ENCODE assay signal across 20 mouse cellular contexts in genomic region chr1:192559341-192559740, GRCm38 (mm10).
DNase-seq lines count a peak whose midpoint lies in the region; ATAC-seq and TF ChIP-seq lines count a peak whose summit lies in the region.
"Had no signal": no experiment of that assay in that cellular context is flagged by ENCODE, and none has a peak within 500 bp of the region (broad histone marks: within the 10 kb centered on the region; RNA-seq: fewer than 3 reads in every experiment).

No protein-coding gene starts in this region.

- no peak overlapping the region for H3K4me2 ChIP-seq in hindbrain, embryonic 16.5 days (ENCODE audit: low read length)
- H3K4me2 ChIP-seq in kidney, embryonic 15.5 days = no peak overlapping the region
- no peak overlapping the region for H3K4me2 ChIP-seq in liver, embryonic 11.5 days
- H3K4me2 ChIP-seq in liver, postnatal 0 days (ENCODE audit: low read depth, low read length) = no peak overlapping the region
- H3K4me2 ChIP-seq: embryonic facial prominence, embryonic 12.5 days; forebrain, embryonic 15.5 days; heart, embryonic 13.5 days; hindbrain, embryonic 12.5 days had no signal

- H3K27me3 ChIP-seq in hindbrain, embryonic 10.5 days (ENCODE audit: insufficient read depth, poor library complexity, severe bottlenecking) = no peaks in the 10 kb centered on the region
- no peaks in the 10 kb centered on the region for H3K27me3 ChIP-seq in hindbrain, embryonic 16.5 days (replicated peaks; ENCODE audit: control insufficient read depth, insufficient read depth, low read length)
- H3K27me3 ChIP-seq in kidney, embryonic 15.5 days = no peaks in the 10 kb centered on the region
- no peaks in the 10 kb centered on the region for H3K27me3 ChIP-seq in liver, embryonic 11.5 days (replicated peaks; ENCODE audit: control insufficient read depth, insufficient read depth, low read length)
- H3K27me3 ChIP-seq in liver, postnatal 0 days (ENCODE audit: insufficient read depth, low read length) = no peaks in the 10 kb centered on the region
- H3K27me3 ChIP-seq in thymus, adult 2 months (ENCODE audit: control insufficient read depth, insufficient read depth, low read length) = no peaks in the 10 kb centered on the region
- H3K27me3 ChIP-seq: embryonic facial prominence, embryonic 12.5 days; forebrain, embryonic 15.5 days; heart, embryonic 13.5 days; hindbrain, embryonic 12.5 days; Patski had no signal

- H3K4me1 ChIP-seq in hindbrain, embryonic 10.5 days (replicated peaks) = peaks cover 31% of the 10 kb centered on the region
- H3K4me1 ChIP-seq in hindbrain, embryonic 16.5 days (ENCODE audit: control insufficient read depth, insufficient read depth, low read depth, low read length) = no peaks in the 10 kb centered on the region
- H3K4me1 ChIP-seq in kidney, embryonic 15.5 days = no peaks in the 10 kb centered on the region
- H3K4me1 ChIP-seq in liver, embryonic 11.5 days (replicated peaks; ENCODE audit: control insufficient read depth, insufficient read depth, low read length) = no peaks in the 10 kb centered on the region
- peaks cover 3% of the 10 kb centered on the region; the same call in 1 of the 2 replicates for H3K4me1 ChIP-seq in liver, postnatal 0 days (ENCODE audit: insufficient read depth)
- no peaks in the 10 kb centered on the region for H3K4me1 ChIP-seq in thymus, adult 2 months (replicated peaks; ENCODE audit: control insufficient read depth, insufficient read depth, low read length)
- H3K4me1 ChIP-seq: embryonic facial prominence, embryonic 12.5 days; heart, embryonic 13.5 days had no signal

- TF ChIP-seq POLR2A in thymus, adult 2 months (IDR thresholded peaks at IDR 0.05; ENCODE audit: control insufficient read depth, extremely low read depth, insufficient read depth, low read length, poor library complexity) = no peak

- ATAC-seq in hindbrain, embryonic 16.5 days = no peak
- no peak for ATAC-seq in kidney, embryonic 15.5 days (replicated peaks; ENCODE audit: low FRiP score)
- no peak for ATAC-seq in liver, embryonic 11.5 days (replicated peaks; ENCODE audit: low FRiP score)
- ATAC-seq in liver, postnatal 0 days = no peak
- ATAC-seq: activated CD4-positive, CD25-positive, alpha-beta regulatory T cell, adult 4 months; forebrain, embryonic 15.5 days; Patski had no signal

- no peak for TF ChIP-seq EP300 in liver, postnatal 0 days (IDR thresholded peaks at IDR 0.05; ENCODE audit: low read depth)

- no peaks in the 10 kb centered on the region for H3K36me3 ChIP-seq in hindbrain, embryonic 10.5 days
- no peaks in the 10 kb centered on the region for H3K36me3 ChIP-seq in hindbrain, embryonic 16.5 days (ENCODE audit: control insufficient read depth, insufficient read depth, low read length)
- H3K36me3 ChIP-seq in kidney, embryonic 15.5 days = no peaks in the 10 kb centered on the region
- no peaks in the 10 kb centered on the region for H3K36me3 ChIP-seq in liver, embryonic 11.5 days (ENCODE audit: control insufficient read depth, insufficient read depth, low read length)
- H3K36me3 ChIP-seq in liver, postnatal 0 days (replicated peaks; ENCODE audit: insufficient read depth, low read length) = no peaks in the 10 kb centered on the region
- H3K36me3 ChIP-seq in thymus, adult 2 months (ENCODE audit: control insufficient read depth, insufficient read depth, low read length) = no peaks in the 10 kb centered on the region
- H3K36me3 ChIP-seq: embryonic facial prominence, embryonic 12.5 days; forebrain, embryonic 15.5 days; heart, embryonic 13.5 days; hindbrain, embryonic 12.5 days had no signal

- no peaks in the 10 kb centered on the region for H3K9me3 ChIP-seq in hindbrain, embryonic 10.5 days
- no peaks in the 10 kb centered on the region for H3K9me3 ChIP-seq in hindbrain, embryonic 16.5 days (ENCODE audit: control insufficient read depth, low read length)
- no peaks in the 10 kb centered on the region for H3K9me3 ChIP-seq in kidney, embryonic 15.5 days (replicated peaks)
- no peaks in the 10 kb centered on the region for H3K9me3 ChIP-seq in liver, embryonic 11.5 days (ENCODE audit: control insufficient read depth, low read length)
- no peaks in the 10 kb centered on the region for H3K9me3 ChIP-seq in liver, postnatal 0 days (ENCODE audit: low read length)
- H3K9me3 ChIP-seq: embryonic facial prominence, embryonic 12.5 days; forebrain, embryonic 15.5 days; heart, embryonic 13.5 days; hindbrain, embryonic 12.5 days had no signal

- 82% methylated on average over 1 of the region's 1 CpGs for WGBS in hindbrain, embryonic 10.5 days
- 93% methylated on average over 1 of the region's 1 CpGs for WGBS in hindbrain, embryonic 16.5 days
- WGBS in kidney, embryonic 15.5 days = 76% methylated on average over 1 of the region's 1 CpGs
- 69% methylated on average over 1 of the region's 1 CpGs for WGBS in liver, embryonic 11.5 days
- WGBS in liver, postnatal 0 days (ENCODE audit: insufficient replicate concordance) = 53% methylated on average over 1 of the region's 1 CpGs
- 87% methylated on average over 1 of the region's 1 CpGs for WGBS in thymus, adult 2 months

- no peak overlapping the region for H3K4me3 ChIP-seq in hindbrain, embryonic 10.5 days
- H3K4me3 ChIP-seq in hindbrain, embryonic 16.5 days (ENCODE audit: low read length) = no peak overlapping the region
- no peak overlapping the region for H3K4me3 ChIP-seq in kidney, embryonic 15.5 days (replicated peaks)
- H3K4me3 ChIP-seq in liver, embryonic 11.5 days (ENCODE audit: low read depth, low read length) = no peak overlapping the region
- no peak overlapping the region for H3K4me3 ChIP-seq in liver, postnatal 0 days (ENCODE audit: low read depth, low read length)
- no peak overlapping the region for H3K4me3 ChIP-seq in thymus, adult 2 months (ENCODE audit: control insufficient read depth, insufficient read depth, low read length)
- H3K4me3 ChIP-seq: embryonic facial prominence, embryonic 12.5 days; forebrain, embryonic 15.5 days; heart, embryonic 13.5 days; hindbrain, embryonic 12.5 days had no signal

- H3K9ac ChIP-seq in hindbrain, embryonic 16.5 days (ENCODE audit: low read depth, low read length) = no peak overlapping the region
- H3K9ac ChIP-seq in kidney, embryonic 15.5 days = no peak overlapping the region
- no peak overlapping the region for H3K9ac ChIP-seq in liver, embryonic 11.5 days (ENCODE audit: low read depth, low read length)
- H3K9ac ChIP-seq in liver, postnatal 0 days (replicated peaks) = no peak overlapping the region
- H3K9ac ChIP-seq: embryonic facial prominence, embryonic 12.5 days; forebrain, embryonic 15.5 days; heart, embryonic 13.5 days; hindbrain, embryonic 12.5 days had no signal

- DNase-seq in hindbrain, embryonic 10.5 days (ENCODE audit: low spot score) = no peak
- peak; percentile 25 to 51 for DNase-seq in kidney, adult 8-10 months
- peak; percentile 6 for DNase-seq in liver, embryonic 11.5 days (ENCODE audit: low spot score)
- no peak for DNase-seq in liver, postnatal 0 days
- DNase-seq in thymus, adult 2 months = no peak
- DNase-seq: adrenal gland, postnatal 14 days; cerebellum, adult 11-12 months; cerebellum, adult 9-10 months; cerebellum, postnatal 25 days; gastrocnemius, postnatal 36 days; heart, adult 18-20 months; heart, postnatal 36 days had no signal

- no peak for TF ChIP-seq CTCF in liver, postnatal 0 days (IDR thresholded peaks at IDR 0.05; ENCODE audit: low read depth)
- TF ChIP-seq CTCF in thymus, adult 2 months (IDR thresholded peaks at IDR 0.05; ENCODE audit: borderline replicate concordance, control insufficient read depth, extremely low read depth, insufficient read depth, low read length, poor library complexity) = no peak

- peak overlapping the region; percentile 78 for H3K27ac ChIP-seq in hindbrain, embryonic 10.5 days
- no peak overlapping the region for H3K27ac ChIP-seq in hindbrain, embryonic 16.5 days (ENCODE audit: low read depth, low read length)
- no peak overlapping the region for H3K27ac ChIP-seq in kidney, embryonic 15.5 days
- no peak overlapping the region for H3K27ac ChIP-seq in liver, embryonic 11.5 days (ENCODE audit: low read depth, low read length)
- H3K27ac ChIP-seq in liver, postnatal 0 days (ENCODE audit: low read depth) = no peak overlapping the region
- H3K27ac ChIP-seq in thymus, adult 2 months (ENCODE audit: control insufficient read depth, insufficient read depth, low read length) = no peak overlapping the region
- H3K27ac ChIP-seq: embryonic facial prominence, embryonic 12.5 days; forebrain, embryonic 15.5 days; heart, embryonic 13.5 days had no signal

Comparison
In these comparisons a context has a peak if more than half of its experiments do, and no peak if none do; other contexts are left out.
1. DNase-seq: peak in kidney, adult 8-10 months (2 of 2) and liver, embryonic 11.5 days (single experiment); none in hindbrain, embryonic 10.5 days (single experiment), liver, postnatal 0 days (single experiment) and thymus, adult 2 months (single experiment).